Mouse (Mus musculus) megakaryocyte, adult 5-6 weeks (primary cell): Measurements from ENCODE around the gene Klhl32. TPM values are rescaled to one million over a fixed set of nuclear protein-coding genes. Genes with fewer than 3 reads are reported as not detected.
A peak's percentile ranks its signal among the peaks of the same experiment; 100 is the strongest.
"Not testable (repeated sequence)": the region's sequence is repeated elsewhere in the genome, so short reads cannot be mapped to it uniquely, and the experiment has no call there.

Experiments
- ATAC-seq: 2 replicates; pipeline ENCODE4 v1.8.0; 2016; ENCODE audit warnings: mild to moderate bottlenecking, inconsistent platforms; ENCODE audit not compliant: poor library complexity, severe bottlenecking
- total RNA-seq, 2 experiments: library from RNA; stranded (forward) in 1 of 2; stranded (reverse) in 1 of 2; fragments of 153-499, 151-499 nt in 1 of 2; fragments of 221-1000, 200-1000 nt in 1 of 2; gene quantifications; 2 replicates each; pipeline versions ENCODE4 v1.2.3 to v1.2.4; 2015 to 2017

The Klhl32 gene
- total RNA-seq (2015) (not detected in 2 replicates), total RNA-seq (2017) (not detected in 2 replicates)

GRCm38 (mm10) chr4:24850401-24851325, at the start of gene Klhl32:
Klhl32 (minus strand) TSS chr4:24851124.
- no peak for ATAC-seq

GRCm38 (mm10) chr4:24899146-24899545, 48.2 kb upstream of the Klhl32 start:
- 0 out of 2 replicates have a peak, but pooled peaks have one; percentile 11 for ATAC-seq

- ATAC-seq: no peak
These were observed 47.7 kb upstream of the Klhl32 start for GRCm38 (mm10) chr4:24898636-24899035.

GRCm38 (mm10) chr4:24897851-24898515, 47.1 kb upstream of the Klhl32 start, which contains the start of gene Ndufaf4:
Ndufaf4 (plus strand) TSS chr4:24898083.
- peak; percentile 95 for ATAC-seq

DNA sequence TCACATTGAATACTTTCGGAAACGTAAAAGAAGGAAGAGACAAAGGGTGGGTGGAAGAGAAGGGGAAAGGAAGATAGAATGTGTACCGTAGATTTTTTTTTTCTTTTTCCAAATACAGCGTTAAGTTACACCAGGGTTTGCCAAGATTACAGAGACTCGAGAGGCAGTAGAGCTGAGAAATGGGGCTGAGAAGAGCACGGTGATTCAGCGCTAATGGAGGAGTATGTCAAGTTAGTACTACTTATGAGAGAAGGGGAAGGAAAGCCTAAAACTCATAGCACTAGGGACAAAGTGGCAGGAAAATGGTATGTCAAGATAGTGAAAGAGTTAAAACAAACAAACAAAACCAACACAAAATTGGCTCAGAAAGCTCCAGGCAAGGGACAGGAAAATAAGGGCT, 46.4 kb upstream of the Klhl32 start:
- ATAC-seq: peak; percentile 11; the same call in 1 of the 2 replicates

GRCm38 (mm10) chr4:24896829-24897228, 45.9 kb upstream of the Klhl32 start:
- ATAC-seq: peak; percentile 33; the same call in 1 of the 2 replicates

DNA sequence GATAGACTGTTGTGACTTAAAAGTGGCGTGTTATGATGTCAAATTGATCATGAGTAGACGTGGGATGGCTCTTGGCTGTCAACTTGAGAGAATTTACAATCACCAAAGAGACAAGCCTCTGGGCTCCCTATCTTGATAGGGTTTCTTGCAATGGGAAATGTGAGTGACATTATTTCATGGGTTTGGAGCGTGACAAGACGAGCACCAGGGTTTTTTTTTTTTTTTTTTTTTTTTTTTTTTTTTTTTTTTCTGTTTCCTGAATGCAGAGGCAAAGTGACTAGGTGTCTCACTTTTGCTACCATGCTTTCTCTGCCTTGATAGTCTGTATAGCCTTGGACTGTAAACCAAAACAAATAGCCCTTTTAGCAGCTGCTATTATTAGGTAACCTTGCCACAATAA, 43.7 kb upstream of the Klhl32 start:
- ATAC-seq: no peak

GRCm38 (mm10) chr4:24892293-24892692, 41.4 kb upstream of the Klhl32 start:
- not testable (repeated sequence) for ATAC-seq

- not testable (repeated sequence) for ATAC-seq
These were observed 38.5 kb upstream of the Klhl32 start for GRCm38 (mm10) chr4:24889386-24889785.

DNA sequence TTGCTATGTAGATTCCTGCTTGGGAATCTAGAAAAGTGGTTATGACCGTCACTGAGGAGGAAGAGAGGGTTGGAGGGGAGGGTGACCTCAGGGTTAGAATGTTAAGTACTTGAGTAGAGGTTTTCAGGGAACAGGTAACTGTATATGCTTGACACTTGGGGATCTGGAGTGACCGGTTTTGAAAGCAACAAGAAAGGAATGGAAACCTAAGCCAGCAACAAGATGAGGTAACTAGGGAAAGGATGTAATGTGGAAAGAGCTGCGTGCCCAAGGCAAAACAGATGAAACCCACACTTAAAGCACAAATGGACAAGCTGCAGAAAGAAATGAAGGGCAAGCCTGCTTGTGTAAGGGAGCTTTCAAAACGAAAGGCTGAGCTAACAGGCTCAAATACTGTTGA, 18.3 kb upstream of the Klhl32 start:
- ATAC-seq: no peak

- ATAC-seq: no peak
These were observed 14.8 kb upstream of the Klhl32 start for GRCm38 (mm10) chr4:24865691-24866090.

- ATAC-seq: no peak
These were observed 3.5 kb downstream of the Klhl32 start for GRCm38 (mm10) chr4:24847406-24847805.

- no peak for ATAC-seq
These were observed 5.4 kb downstream of the Klhl32 start for GRCm38 (mm10) chr4:24845546-24845945.

DNA sequence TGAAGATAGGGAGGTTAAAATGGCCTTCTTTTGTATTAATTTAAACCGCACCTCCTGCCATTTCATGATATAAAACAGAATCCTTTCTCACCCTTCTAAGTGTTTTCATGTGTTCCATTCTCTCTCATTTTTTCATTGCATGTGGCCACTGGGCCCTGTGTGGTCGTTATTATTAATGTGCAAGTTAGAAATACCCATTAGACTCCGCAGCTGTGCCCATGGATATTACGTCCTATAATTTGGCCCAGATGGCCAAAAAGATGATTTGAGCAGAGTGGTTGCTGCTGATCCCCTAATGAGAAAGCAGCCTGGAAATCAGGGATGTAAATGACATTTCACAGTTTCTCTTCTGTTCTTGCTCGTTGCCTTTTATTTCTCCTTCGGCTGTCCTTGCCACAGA, 12.4 kb downstream of the Klhl32 start:
- no peak for ATAC-seq

DNA sequence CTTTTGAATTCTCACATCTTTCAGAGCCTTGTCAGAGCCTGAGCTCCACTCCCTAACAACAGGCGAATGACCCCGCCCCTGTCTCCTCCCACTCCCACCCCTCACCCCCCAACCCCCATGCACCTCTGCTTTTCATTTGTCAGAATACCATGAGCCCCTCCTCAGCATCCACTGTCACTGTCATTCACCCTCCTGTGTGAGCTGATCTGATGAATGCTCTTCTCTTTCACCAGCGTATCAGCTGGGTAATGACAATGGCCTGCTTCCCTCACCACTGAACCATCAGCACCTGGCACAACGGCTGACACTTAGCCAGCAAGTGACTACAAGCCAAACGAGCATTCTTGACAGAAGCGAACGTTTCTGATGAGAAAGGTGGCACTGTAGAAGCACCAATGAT, 15.4 kb downstream of the Klhl32 start:
- no peak for ATAC-seq

DNA sequence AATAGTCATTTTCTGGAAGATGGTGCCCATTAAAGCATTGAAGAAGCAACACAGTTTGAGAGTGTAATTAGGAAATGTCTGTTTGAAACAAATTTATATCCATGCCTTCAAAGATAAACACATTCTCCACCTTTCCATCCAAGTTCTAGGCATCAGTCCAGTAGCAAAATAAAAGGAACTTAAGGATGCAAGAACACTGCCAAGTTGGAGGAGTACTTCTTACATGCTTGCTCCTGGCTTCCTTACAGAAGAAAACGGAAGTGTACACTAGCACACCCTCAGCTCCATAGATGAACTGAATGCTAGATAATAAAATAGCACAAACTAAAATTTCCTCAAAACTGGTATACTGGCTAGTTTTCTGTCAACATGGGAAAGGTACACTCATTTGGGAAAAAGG, 42.6 kb downstream of the Klhl32 start:
- no peak for ATAC-seq

DNA sequence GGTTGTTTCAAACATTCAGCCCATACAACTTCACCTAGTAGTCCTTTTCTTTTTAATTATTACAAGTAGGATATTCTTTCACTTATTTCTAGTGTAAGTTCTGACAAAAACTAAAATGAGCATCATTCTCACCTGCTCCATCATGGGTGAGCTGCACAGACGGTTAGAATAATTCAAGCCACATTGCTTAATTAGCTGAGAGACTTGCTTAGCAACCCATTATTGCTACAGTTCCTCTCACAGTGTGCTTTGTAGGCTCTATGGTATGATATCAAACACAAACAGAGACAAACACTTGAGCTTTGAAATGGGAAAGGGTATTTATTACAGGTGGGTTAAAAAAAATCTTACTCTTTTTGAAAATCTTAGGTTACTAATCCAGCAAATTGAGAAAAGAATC, 49.0 kb downstream of the Klhl32 start:
- no peak for ATAC-seq

DNA sequence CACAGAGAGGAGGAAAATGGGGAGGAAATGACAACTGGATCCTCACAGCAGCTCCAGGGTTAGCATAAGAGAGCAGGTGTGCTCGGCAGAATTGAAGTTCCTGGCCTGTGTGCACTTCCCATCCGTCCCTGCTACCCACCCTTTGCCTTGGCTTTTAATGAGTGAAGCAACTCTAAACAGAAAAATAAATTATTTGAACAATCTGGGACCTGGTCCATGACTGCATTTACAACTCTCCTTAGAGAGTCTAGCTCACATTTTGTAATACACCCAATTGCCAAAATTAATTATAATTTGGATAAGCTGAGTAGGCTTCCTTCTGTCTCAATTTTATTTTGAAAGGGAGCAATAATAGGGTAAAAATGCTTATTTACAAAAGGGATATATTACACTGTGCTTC, 49.6 kb downstream of the Klhl32 start:
- ATAC-seq: no peak

GRCm38 (mm10) chr4:24800345-24800936, 50.5 kb downstream of the Klhl32 start:
- no peak for ATAC-seq

GRCm38 (mm10) chr4:24799037-24799436, 51.9 kb downstream of the Klhl32 start:
- ATAC-seq: no peak

- no peak for ATAC-seq
These were observed 53.1 kb downstream of the Klhl32 start for GRCm38 (mm10) chr4:24797868-24798267.
